Mouse (Mus musculus): ENCODE results near the gene Btbd3. TPM values are rescaled to one million over a fixed set of nuclear protein-coding genes. Genes with fewer than 3 reads are reported as not detected.
"Not testable (repeated sequence)": the region's sequence is repeated elsewhere in the genome, so short reads cannot be mapped to it uniquely, and the experiment has no call there.

Gene Btbd3
- polyA plus RNA-seq, 1 experiment from 2014 or later, result 8.1 TPM

GRCm38 (mm10) chr2:138322270-138323114, 66.1 kb downstream of the Btbd3 start:
- Histone ChIP-seq H3K4me3 (no peak overlapping the region), H3K36me3 (no peaks in the 10 kb centered on the region), H3K4me1 (replicated peaks) (no peaks in the 10 kb centered on the region), H3K9me3 (replicated peaks) (no peaks in the 10 kb centered on the region), H3K27ac (ENCODE audit: poor library complexity, severe bottlenecking) (no peak overlapping the region), H3K9ac (no peak overlapping the region), H3K4me2 (no peak overlapping the region), H3K27me3 (replicated peaks) (no peaks in the 10 kb centered on the region)
- ATAC-seq (ENCODE audit: insufficient number of reproducible peaks, low FRiP score), result no peak
- WGBS, result 82% methylated on average over 16 of the region's 16 CpGs

DNA sequence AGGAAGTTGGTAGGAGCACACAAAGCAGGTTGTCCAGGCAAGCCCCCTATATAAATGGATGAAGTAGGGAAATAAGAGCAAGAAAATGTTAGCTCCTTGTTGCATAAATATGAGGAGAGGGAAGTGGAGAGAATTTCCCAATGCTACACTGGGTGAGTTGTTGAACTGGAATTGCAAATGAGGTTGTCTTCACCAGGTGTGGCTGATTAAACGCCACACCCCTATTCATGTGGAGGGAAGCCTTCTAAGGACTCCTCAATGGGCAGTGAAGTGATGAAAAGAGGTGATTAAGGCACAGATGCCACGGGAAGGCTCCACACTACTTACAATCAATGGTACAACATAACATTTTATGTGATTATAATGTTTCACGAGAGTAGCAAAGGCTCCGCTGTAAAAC, 70.0 kb downstream of the Btbd3 start:
- no peak overlapping the region for H3K4me3 ChIP-seq
- no peak overlapping the region for H3K27ac ChIP-seq (ENCODE audit: poor library complexity, severe bottlenecking)
- no peaks in the 10 kb centered on the region for H3K9me3 ChIP-seq (replicated peaks)
- no peaks in the 10 kb centered on the region for H3K4me1 ChIP-seq (replicated peaks)
- H3K36me3 ChIP-seq, result no peaks in the 10 kb centered on the region
- H3K9ac ChIP-seq, result no peak overlapping the region
- ATAC-seq (ENCODE audit: insufficient number of reproducible peaks, low FRiP score), result no peak
- H3K4me2 ChIP-seq, result no peak overlapping the region
- H3K27me3 ChIP-seq (replicated peaks), result no peaks in the 10 kb centered on the region
- WGBS, result 64% methylated on average over 4 of the region's 4 CpGs

DNA sequence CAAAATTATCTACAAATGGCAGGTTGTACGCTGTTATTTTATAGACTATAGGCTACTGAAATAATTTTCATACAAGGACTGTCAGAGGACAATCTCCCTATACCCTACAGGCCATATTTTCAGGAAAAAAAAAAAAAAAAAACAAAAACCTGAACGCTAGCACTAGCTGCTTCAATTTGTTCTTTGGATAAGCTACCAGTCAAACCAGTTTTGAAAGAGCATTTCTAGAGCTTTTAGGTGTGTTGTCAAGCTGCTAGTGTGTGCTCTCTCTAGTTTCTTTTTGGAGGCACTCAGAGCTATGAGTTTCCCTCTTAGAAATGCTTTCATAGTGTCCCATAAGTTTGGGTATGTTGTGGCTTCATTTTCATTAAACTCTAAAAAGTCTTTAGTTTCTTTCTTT, 77.8 kb downstream of the Btbd3 start:
- not testable (repeated sequence) for ATAC-seq (ENCODE audit: insufficient number of reproducible peaks, low FRiP score); H3K9ac ChIP-seq; H3K36me3 ChIP-seq; H3K27ac ChIP-seq (ENCODE audit: poor library complexity, severe bottlenecking); H3K27me3 ChIP-seq (replicated peaks); H3K4me3 ChIP-seq; H3K4me1 ChIP-seq (replicated peaks); H3K9me3 ChIP-seq (replicated peaks); H3K4me2 ChIP-seq
- WGBS, result 77% methylated on average over 2 of the region's 2 CpGs

GRCm38 (mm10) chr2:138337886-138338494, 81.6 kb downstream of the Btbd3 start:
- Histone ChIP-seq H3K36me3 (no peaks in the 10 kb centered on the region), H3K9me3 (replicated peaks) (no peaks in the 10 kb centered on the region), H3K4me1 (replicated peaks) (no peaks in the 10 kb centered on the region), H3K4me2 (no peak overlapping the region), H3K27me3 (replicated peaks) (no peaks in the 10 kb centered on the region), H3K27ac (ENCODE audit: poor library complexity, severe bottlenecking) (no peak overlapping the region), H3K9ac (no peak overlapping the region), H3K4me3 (no peak overlapping the region)
- ATAC-seq (ENCODE audit: insufficient number of reproducible peaks, low FRiP score), result no peak
- 68% methylated on average over 6 of the region's 6 CpGs for WGBS

DNA sequence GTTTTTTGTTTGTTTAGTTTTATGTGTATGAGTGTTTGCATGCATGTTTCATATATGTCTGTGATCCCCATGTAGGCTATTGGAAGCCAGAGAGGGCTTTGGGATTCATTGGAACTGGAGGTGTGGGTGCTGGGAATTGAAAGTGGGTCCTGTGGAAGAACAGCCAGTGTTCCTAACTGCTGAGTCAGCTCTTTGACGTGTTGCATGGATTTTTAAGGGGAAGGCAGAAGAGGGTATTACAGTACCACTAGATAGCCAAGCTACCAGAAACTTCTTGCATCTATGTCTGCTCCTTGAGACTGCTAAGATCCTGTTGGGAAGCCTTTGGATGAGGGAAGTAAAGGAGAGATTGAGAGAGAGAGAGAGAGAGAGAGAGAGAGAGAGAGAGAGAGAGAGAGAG, 82.2 kb downstream of the Btbd3 start:
- no peak overlapping the region for H3K4me2 ChIP-seq
- H3K9ac ChIP-seq, result no peak overlapping the region
- WGBS, result 57% methylated on average over 1 of the region's 1 CpGs
- no peaks in the 10 kb centered on the region for H3K36me3 ChIP-seq
- H3K9me3 ChIP-seq (replicated peaks), result no peaks in the 10 kb centered on the region
- H3K27me3 ChIP-seq (replicated peaks), result no peaks in the 10 kb centered on the region
- no peak overlapping the region for H3K27ac ChIP-seq (ENCODE audit: poor library complexity, severe bottlenecking)
- ATAC-seq (ENCODE audit: insufficient number of reproducible peaks, low FRiP score), result no peak
- no peaks in the 10 kb centered on the region for H3K4me1 ChIP-seq (replicated peaks)
- H3K4me3 ChIP-seq, result no peak overlapping the region

DNA sequence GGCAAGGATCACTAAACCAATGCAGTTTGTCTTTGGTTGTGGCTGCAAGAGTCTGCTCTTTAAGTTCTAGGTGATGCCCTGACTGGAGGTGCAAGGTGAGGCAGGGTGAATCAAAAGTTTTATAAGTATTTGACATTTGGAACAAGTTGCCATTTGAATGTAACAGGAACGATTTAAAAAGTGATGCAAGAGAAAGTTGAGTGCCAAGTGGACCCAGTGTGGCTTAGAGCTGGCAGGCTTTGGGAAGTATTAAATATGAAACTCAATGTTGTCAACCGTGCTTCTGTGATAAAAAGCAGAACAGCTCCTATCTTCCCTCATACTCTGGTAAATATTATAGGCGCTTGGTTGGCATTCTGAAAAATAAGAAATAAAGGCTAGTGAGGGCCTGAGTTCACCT, 99.0 kb downstream of the Btbd3 start:
- no peaks in the 10 kb centered on the region for H3K36me3 ChIP-seq
- no peaks in the 10 kb centered on the region for H3K9me3 ChIP-seq (replicated peaks)
- no peak overlapping the region for H3K4me2 ChIP-seq
- no peak overlapping the region for H3K4me3 ChIP-seq
- no peaks in the 10 kb centered on the region for H3K27me3 ChIP-seq (replicated peaks)
- no peak overlapping the region for H3K9ac ChIP-seq
- H3K4me1 ChIP-seq (replicated peaks), result no peaks in the 10 kb centered on the region
- no peak for ATAC-seq (ENCODE audit: insufficient number of reproducible peaks, low FRiP score)
- WGBS, result 70% methylated on average over 3 of the region's 3 CpGs
- no peak overlapping the region for H3K27ac ChIP-seq (ENCODE audit: poor library complexity, severe bottlenecking)

GRCm38 (mm10) chr2:138362474-138362873, 106.1 kb downstream of the Btbd3 start:
- ATAC-seq (ENCODE audit: insufficient number of reproducible peaks, low FRiP score), result no peak

DNA sequence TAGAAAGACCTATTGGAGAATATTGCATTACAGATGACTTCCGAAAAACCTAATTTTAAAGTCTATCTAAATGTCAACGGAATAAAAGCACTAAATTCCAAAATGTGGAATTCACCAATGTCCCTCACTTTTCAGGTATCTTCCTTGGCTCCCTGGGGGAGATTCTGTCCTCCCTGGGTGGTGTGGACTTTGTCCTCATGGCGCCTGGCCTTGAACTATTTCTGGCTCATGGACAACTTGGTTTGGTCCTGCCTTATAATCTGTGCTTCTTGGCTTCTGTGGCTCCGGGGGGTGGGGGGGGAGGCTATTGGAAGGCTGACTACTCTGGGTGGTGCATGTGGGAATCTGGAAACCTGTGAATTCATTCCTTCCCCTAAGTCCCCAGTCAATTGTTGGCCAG, 109.0 kb downstream of the Btbd3 start:
- Histone ChIP-seq H3K9ac (no peak overlapping the region), H3K9me3 (replicated peaks) (no peaks in the 10 kb centered on the region), H3K4me3 (no peak overlapping the region), H3K27me3 (replicated peaks) (no peaks in the 10 kb centered on the region), H3K4me1 (replicated peaks) (no peaks in the 10 kb centered on the region), H3K36me3 (no peaks in the 10 kb centered on the region), H3K4me2 (no peak overlapping the region), H3K27ac (ENCODE audit: poor library complexity, severe bottlenecking) (no peak overlapping the region)
- WGBS, result 68% methylated on average over 4 of the region's 4 CpGs
- no peak for ATAC-seq (ENCODE audit: insufficient number of reproducible peaks, low FRiP score)

More at GRCm38 (mm10) chr2:138362474-138362873, 106.1 kb downstream of the Btbd3 start:
- H3K27ac ChIP-seq (ENCODE audit: poor library complexity, severe bottlenecking), result no peak overlapping the region
- no peak overlapping the region for H3K4me2 ChIP-seq
- H3K4me3 ChIP-seq, result no peak overlapping the region
- no peaks in the 10 kb centered on the region for H3K36me3 ChIP-seq
- no peaks in the 10 kb centered on the region for H3K27me3 ChIP-seq (replicated peaks)
- no peak overlapping the region for H3K9ac ChIP-seq
- H3K4me1 ChIP-seq (replicated peaks), result no peaks in the 10 kb centered on the region
- no peaks in the 10 kb centered on the region for H3K9me3 ChIP-seq (replicated peaks)
- 64% methylated on average over 5 of the region's 5 CpGs for WGBS

DNA sequence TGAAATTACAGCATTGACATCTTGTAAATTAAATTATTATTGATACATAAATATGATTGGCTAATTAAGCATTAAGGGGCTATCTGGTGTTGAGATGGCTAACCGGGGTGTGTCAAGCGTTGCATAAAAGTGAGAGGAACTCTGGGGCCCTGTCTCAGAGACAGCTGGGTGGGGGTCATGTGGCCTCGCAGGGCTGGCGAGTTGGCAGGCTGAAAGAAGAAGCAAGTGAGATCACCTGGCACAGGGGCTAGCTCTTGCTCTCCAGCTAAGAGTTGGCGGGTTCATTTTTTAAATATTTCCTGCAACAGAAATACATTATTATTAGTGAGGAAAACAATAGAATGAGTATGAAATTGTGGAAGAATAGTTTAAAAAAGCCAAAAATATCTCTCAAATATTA, 118.2 kb downstream of the Btbd3 start:
- Histone ChIP-seq H3K27me3 (replicated peaks) (no peaks in the 10 kb centered on the region), H3K36me3 (no peaks in the 10 kb centered on the region), H3K4me2 (no peak overlapping the region), H3K4me3 (no peak overlapping the region), H3K9ac (no peak overlapping the region), H3K27ac (ENCODE audit: poor library complexity, severe bottlenecking) (no peak overlapping the region), H3K9me3 (replicated peaks) (no peaks in the 10 kb centered on the region), H3K4me1 (replicated peaks) (no peaks in the 10 kb centered on the region)
- ATAC-seq (ENCODE audit: insufficient number of reproducible peaks, low FRiP score), result no peak
- WGBS, result 84% methylated on average over 5 of the region's 5 CpGs

DNA sequence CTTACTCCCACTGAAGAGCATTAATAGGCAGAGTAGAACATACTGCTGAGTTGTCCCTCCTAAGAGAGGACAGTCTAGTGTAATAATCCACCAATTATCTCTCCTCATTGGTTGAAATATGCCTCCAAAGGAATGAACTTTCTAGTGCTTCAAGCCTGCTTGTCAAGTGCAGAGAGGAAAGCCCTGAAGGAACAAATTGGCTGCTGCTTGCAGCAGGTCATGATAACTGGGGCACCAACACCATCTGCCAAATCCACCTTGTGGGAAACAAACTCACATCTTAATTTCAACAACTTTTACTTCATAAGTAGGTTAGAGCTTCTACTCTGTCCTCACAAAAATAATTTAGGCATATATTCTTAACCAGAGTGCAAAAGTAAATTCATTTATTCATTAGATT, 122.5 kb downstream of the Btbd3 start:
- H3K27ac ChIP-seq (ENCODE audit: poor library complexity, severe bottlenecking), result no peak overlapping the region
- no peaks in the 10 kb centered on the region for H3K36me3 ChIP-seq
- H3K9me3 ChIP-seq (replicated peaks), result no peaks in the 10 kb centered on the region
- H3K4me2 ChIP-seq, result no peak overlapping the region
- H3K4me3 ChIP-seq, result no peak overlapping the region
- no peak for ATAC-seq (ENCODE audit: insufficient number of reproducible peaks, low FRiP score)
- no peak overlapping the region for H3K9ac ChIP-seq
- H3K4me1 ChIP-seq (replicated peaks), result no peaks in the 10 kb centered on the region
- no peaks in the 10 kb centered on the region for H3K27me3 ChIP-seq (replicated peaks)

- H3K4me2 ChIP-seq, result no peak overlapping the region
- no peaks in the 10 kb centered on the region; the same call in 1 of the 2 replicates for H3K4me1 ChIP-seq (replicated peaks)
- H3K36me3 ChIP-seq, result no peaks in the 10 kb centered on the region
- no peak for ATAC-seq (ENCODE audit: insufficient number of reproducible peaks, low FRiP score)
- H3K9me3 ChIP-seq (replicated peaks), result no peaks in the 10 kb centered on the region
- 69% methylated on average over 2 of the region's 2 CpGs for WGBS
- no peak overlapping the region for H3K9ac ChIP-seq
- H3K4me3 ChIP-seq, result no peak overlapping the region
- no peak overlapping the region for H3K27ac ChIP-seq (ENCODE audit: poor library complexity, severe bottlenecking)
- no peaks in the 10 kb centered on the region for H3K27me3 ChIP-seq (replicated peaks)
Observed at GRCm38 (mm10) chr2:138384762-138385161, 128.4 kb downstream of the Btbd3 start.
